Mouse (Mus musculus): ENCODE measurements around the gene Cntn5. TPM values are rescaled to one million over a fixed set of nuclear protein-coding genes. Genes with fewer than 3 reads are reported as not detected.

Gene Cntn5
- total and polyA plus RNA-seq, 3 experiments: not detected

GRCm38 (mm10) chr9:10170526-10170925 lies 734.0 kb downstream of the Cntn5 start:
- dilution Hi-C loops (cut with MboI; ENCODE audit: extremely low pct_ligation_motif_present, extremely low pct_unique_long_range_greater_than_20kb, low sequenced_read_pairs): no loop called here
- H3K36me3 ChIP-seq (replicated peaks in 1 of 2; ENCODE audit: control insufficient read depth in 1 of 2, insufficient read depth in 1 of 2, low read length in 1 of 2): no peaks in the 10 kb centered on the region
- TF ChIP-seq RAD21 (IDR thresholded peaks at IDR 0.05; ENCODE audit: low read depth, low read length): no peak
- TF ChIP-seq POLR2AphosphoS2 (IDR thresholded peaks at IDR 0.05; ENCODE audit: low read depth, low read length): no peak
- TF ChIP-seq USF2 (conservative IDR thresholded peaks at IDR 0.05; ENCODE audit: low read depth, low read length): no peak
- no peak for TF ChIP-seq IRF4 (IDR thresholded peaks at IDR 0.05; ENCODE audit: low read depth, low read length)
- no peak for TF ChIP-seq NRF1 (IDR thresholded peaks at IDR 0.05; ENCODE audit: low read depth, low read length)
- no peak for TF ChIP-seq CHD2 (IDR thresholded peaks at IDR 0.05; ENCODE audit: low read length)
- no peak for TF ChIP-seq ZMIZ1 (IDR thresholded peaks at IDR 0.05; ENCODE audit: low read depth, low read length)
- no peak for TF ChIP-seq TBP (conservative IDR thresholded peaks at IDR 0.05; ENCODE audit: low read depth, low read length)
- no peak for TF ChIP-seq ZNF384 (IDR thresholded peaks at IDR 0.05; ENCODE audit: low read depth, low read length)
- TF ChIP-seq E2F4 (IDR thresholded peaks at IDR 0.05; ENCODE audit: insufficient replicate concordance, low read depth, low read length): no peak
- TF ChIP-seq ZC3H11A (IDR thresholded peaks at IDR 0.05; ENCODE audit: low read depth, low read length): no peak
- no peak for TF ChIP-seq JUND (conservative IDR thresholded peaks at IDR 0.05; ENCODE audit: low read depth, low read length)
- no peak for TF ChIP-seq JUN (IDR thresholded peaks at IDR 0.05; ENCODE audit: insufficient read depth, low read depth, low read length)
- no peak for TF ChIP-seq RCOR1 (conservative IDR thresholded peaks at IDR 0.05; ENCODE audit: low read depth, low read length)
- in situ Hi-C loops (cut with MboI; ENCODE audit: low pct_ligation_motif_present, low pct_unique_long_range_greater_than_20kb, low sequenced_read_pairs): no loop called here
- H3K4me3 ChIP-seq (replicated peaks in 1 of 3; ENCODE audit: low read depth in 2 of 3, low read length in 2 of 3, poor library complexity in 1 of 3): no peak overlapping the region
- no peaks in the 10 kb centered on the region for H3K9me3 ChIP-seq (replicated peaks; ENCODE audit: low read length)
- H3K4me2 ChIP-seq (ENCODE audit: insufficient read depth, low read depth, poor library complexity, severe bottlenecking): no peak overlapping the region
- H3K27ac ChIP-seq (ENCODE audit: insufficient read depth, low read depth): no peak overlapping the region
- no peak for DNase-seq (ENCODE audit: extremely low read depth)
- H3K27me3 ChIP-seq (replicated peaks): no peaks in the 10 kb centered on the region
- H3K9ac ChIP-seq (ENCODE audit: insufficient read depth, low read depth): no peak overlapping the region
- no peaks in the 10 kb centered on the region for H3K4me1 ChIP-seq (ENCODE audit: control insufficient read depth in 1 of 2, insufficient read depth in 2 of 2)
- H3K79me2 ChIP-seq (replicated peaks; ENCODE audit: control insufficient read depth, extremely low read depth, insufficient read depth, poor library complexity, severe bottlenecking): no peaks in the 10 kb centered on the region

- DNase-seq (ENCODE audit: extremely low read depth): no peak
- Histone ChIP-seq H3K27me3 (replicated peaks) (no peaks in the 10 kb centered on the region), H3K4me2 (ENCODE audit: insufficient read depth, low read depth, poor library complexity, severe bottlenecking) (no peak overlapping the region), H3K4me1 (ENCODE audit: control insufficient read depth in 1 of 2, insufficient read depth in 2 of 2) (no peaks in the 10 kb centered on the region), H3K36me3 (replicated peaks in 1 of 2; ENCODE audit: control insufficient read depth in 1 of 2, insufficient read depth in 1 of 2, low read length in 1 of 2) (no peaks in the 10 kb centered on the region), H3K9ac (ENCODE audit: insufficient read depth, low read depth) (no peak overlapping the region), H3K79me2 (replicated peaks; ENCODE audit: control insufficient read depth, extremely low read depth, insufficient read depth, poor library complexity, severe bottlenecking) (no peaks in the 10 kb centered on the region), H3K27ac (ENCODE audit: insufficient read depth, low read depth) (no peak overlapping the region), H3K9me3 (replicated peaks; ENCODE audit: low read length) (no peaks in the 10 kb centered on the region), H3K4me3 (replicated peaks in 1 of 3; ENCODE audit: low read depth in 2 of 3, low read length in 2 of 3, poor library complexity in 1 of 3) (no peak overlapping the region)
- in situ Hi-C loops (cut with MboI; ENCODE audit: low pct_ligation_motif_present, low pct_unique_long_range_greater_than_20kb, low sequenced_read_pairs): no loop called here
- TF ChIP-seq MAX (IDR thresholded peaks at IDR 0.05; ENCODE audit: low read length): no peak
- no peak for TF ChIP-seq CTCF (conservative IDR thresholded peaks at IDR 0.05 in 1 of 2, IDR thresholded peaks at IDR 0.05 in 1 of 2; ENCODE audit: low read depth in 2 of 2, low read length in 2 of 2)
- TF ChIP-seq TCF12 (IDR thresholded peaks at IDR 0.05; ENCODE audit: low read depth, low read length): no peak
- TF ChIP-seq JUN (IDR thresholded peaks at IDR 0.05; ENCODE audit: insufficient read depth, low read depth, low read length): no peak
- TF ChIP-seq IRF4 (IDR thresholded peaks at IDR 0.05; ENCODE audit: low read depth, low read length): no peak
- no peak for TF ChIP-seq SIN3A (IDR thresholded peaks at IDR 0.05; ENCODE audit: low read length)
- no peak for TF ChIP-seq BHLHE40 (IDR thresholded peaks at IDR 0.05; ENCODE audit: low read depth, low read length)
- no peak for TF ChIP-seq ZKSCAN1 (IDR thresholded peaks at IDR 0.05; ENCODE audit: borderline replicate concordance, low read depth, low read length)
- TF ChIP-seq JUND (conservative IDR thresholded peaks at IDR 0.05; ENCODE audit: low read depth, low read length): no peak
- TF ChIP-seq RAD21 (IDR thresholded peaks at IDR 0.05; ENCODE audit: low read depth, low read length): no peak
- TF ChIP-seq HCFC1 (IDR thresholded peaks at IDR 0.05; ENCODE audit: low read depth, low read length): no peak
- no peak for TF ChIP-seq RCOR1 (conservative IDR thresholded peaks at IDR 0.05; ENCODE audit: low read depth, low read length)
- no peak for TF ChIP-seq POLR2A (IDR thresholded peaks at IDR 0.05; ENCODE audit: low read depth, low read length)
- no peak for TF ChIP-seq MAFK (IDR thresholded peaks at IDR 0.05; ENCODE audit: insufficient replicate concordance, low read length)
- dilution Hi-C loops (cut with MboI; ENCODE audit: extremely low pct_ligation_motif_present, extremely low pct_unique_long_range_greater_than_20kb, low sequenced_read_pairs): no loop called here
These were observed 783.1 kb downstream of the Cntn5 start for GRCm38 (mm10) chr9:10121350-10122057.

All from CH12.LX (cell line).